ENCODE assay signal across 20 mouse cellular contexts in genomic region chr6:56260118-56260517, GRCm38 (mm10).
DNase-seq lines count a peak whose midpoint lies in the region; ATAC-seq and TF ChIP-seq lines count a peak whose summit lies in the region.
"Had no signal": no experiment of that assay in that cellular context is flagged by ENCODE, and none has a peak within 500 bp of the region (broad histone marks: within the 10 kb centered on the region; RNA-seq: fewer than 3 reads in every experiment).

No protein-coding gene starts in this region.

- no peak for TF ChIP-seq EP300 in MEL (IDR thresholded peaks at IDR 0.05; ENCODE audit: low read depth in 1 of 2, low read length in 2 of 2)

- H3K79me2 ChIP-seq in MEL (ENCODE audit: control insufficient read depth, insufficient read depth, low read length, poor library complexity), result no peaks in the 10 kb centered on the region

- no peak for TF ChIP-seq RAD21 in MEL (IDR thresholded peaks at IDR 0.05; ENCODE audit: low read depth, low read length)

- no peak for TF ChIP-seq CTCF in MEL (IDR thresholded peaks at IDR 0.05 in 2 of 3, conservative IDR thresholded peaks at IDR 0.05 in 1 of 3; ENCODE audit: control insufficient read depth in 1 of 3, insufficient read depth in 1 of 3, low read depth in 2 of 3, low read length in 3 of 3, poor library complexity in 1 of 3, severe bottlenecking in 1 of 3)
- no peak for TF ChIP-seq CTCF in gastrocnemius, adult 2 months (IDR thresholded peaks at IDR 0.05)

- H3K4me3 ChIP-seq in MEL (ENCODE audit: control insufficient read depth in 1 of 2, insufficient read depth in 1 of 2, low read depth in 2 of 2, low read length in 2 of 2), result no peak overlapping the region
- no peak overlapping the region for H3K4me3 ChIP-seq in liver, embryonic 15.5 days (replicated peaks)
- no peak overlapping the region for H3K4me3 ChIP-seq in gastrocnemius, adult 2 months
- no peak overlapping the region for H3K4me3 ChIP-seq in hindbrain, embryonic 11.5 days (ENCODE audit: low read depth, low read length)
- H3K4me3 ChIP-seq in forebrain, embryonic 10.5 days, result no peak overlapping the region
- H3K4me3 ChIP-seq: embryonic facial prominence, embryonic 15.5 days; forebrain, embryonic 12.5 days; heart, embryonic 10.5 days had no signal

- H3K27me3 ChIP-seq in MEL (ENCODE audit: control insufficient read depth in 1 of 2, insufficient read depth in 2 of 2, low read length in 2 of 2), result no peaks in the 10 kb centered on the region
- no peaks in the 10 kb centered on the region for H3K27me3 ChIP-seq in liver, embryonic 15.5 days
- no peaks in the 10 kb centered on the region for H3K27me3 ChIP-seq in hindbrain, embryonic 11.5 days (ENCODE audit: control insufficient read depth, insufficient read depth, low read length)
- H3K27me3 ChIP-seq in forebrain, embryonic 10.5 days (ENCODE audit: poor library complexity, severe bottlenecking), result no peaks in the 10 kb centered on the region
- H3K27me3 ChIP-seq: embryonic facial prominence, embryonic 15.5 days; forebrain, embryonic 12.5 days had no signal

- 20% methylated on average over 3 of the region's 3 CpGs for WGBS in liver, embryonic 15.5 days (ENCODE audit: insufficient replicate concordance)
- WGBS in hindbrain, embryonic 11.5 days, result 83% methylated on average over 3 of the region's 3 CpGs
- 84% methylated on average over 3 of the region's 3 CpGs for WGBS in forebrain, embryonic 10.5 days

- H3K4me2 ChIP-seq in liver, embryonic 15.5 days, result peak overlapping the region; percentile 27; the same call in 1 of the 2 replicates
- H3K4me2 ChIP-seq in hindbrain, embryonic 11.5 days (replicated peaks; ENCODE audit: low read depth, low read length), result no peak overlapping the region
- H3K4me2 ChIP-seq: embryonic facial prominence, embryonic 15.5 days; forebrain, embryonic 12.5 days; hindbrain, embryonic 14.5 days had no signal

- intact Hi-C loops in gastrocnemius, adult 2 months (cut with DNase I), result no loop called here

- H3K9me3 ChIP-seq in MEL (replicated peaks; ENCODE audit: insufficient read depth, low read length), result no peaks in the 10 kb centered on the region
- H3K9me3 ChIP-seq in liver, embryonic 15.5 days (replicated peaks), result no peaks in the 10 kb centered on the region
- H3K9me3 ChIP-seq in hindbrain, embryonic 11.5 days (ENCODE audit: control insufficient read depth, low read length), result no peaks in the 10 kb centered on the region
- no peaks in the 10 kb centered on the region for H3K9me3 ChIP-seq in forebrain, embryonic 10.5 days
- H3K9me3 ChIP-seq: embryonic facial prominence, embryonic 15.5 days; forebrain, embryonic 12.5 days; heart, embryonic 10.5 days had no signal

- ATAC-seq in erythroblast, adult 5-6 weeks (replicated peaks; ENCODE audit: low FRiP score, poor library complexity, severe bottlenecking), result peak; percentile 52; the same call in 1 of the 2 replicates
- peak; percentile 63 for ATAC-seq in liver, embryonic 15.5 days (ENCODE audit: insufficient read depth)
- ATAC-seq in megakaryocyte-erythroid progenitor cell, adult 5-6 weeks (replicated peaks; ENCODE audit: low FRiP score, low TSS enrichment, poor library complexity, severe bottlenecking), result peak; percentile 85
- ATAC-seq in hindbrain, embryonic 11.5 days (ENCODE audit: low FRiP score), result no peak
- ATAC-seq: activated CD4-positive, CD25-positive, alpha-beta regulatory T cell, adult 4 months; forebrain, embryonic 16.5 days; Patski had no signal

- TF ChIP-seq POLR2A in MEL (IDR thresholded peaks at IDR 0.05; ENCODE audit: control insufficient read depth in 1 of 2, insufficient read depth in 1 of 2, low read depth in 1 of 2, low read length in 2 of 2, poor library complexity in 1 of 2), result no peak

- no peak overlapping the region for H3K9ac ChIP-seq in MEL (ENCODE audit: control insufficient read depth, low read depth, low read length, poor library complexity, severe bottlenecking)
- no peak overlapping the region for H3K9ac ChIP-seq in liver, embryonic 15.5 days
- H3K9ac ChIP-seq in hindbrain, embryonic 11.5 days (ENCODE audit: low read depth, low read length), result no peak overlapping the region
- H3K9ac ChIP-seq: embryonic facial prominence, embryonic 15.5 days; forebrain, embryonic 12.5 days; hindbrain, embryonic 14.5 days had no signal

- no peak for DNase-seq in MEL (ENCODE audit: low read depth, low spot score)
- no peak for DNase-seq in gastrocnemius, adult 2 months
- DNase-seq in hindbrain, embryonic 11.5 days (ENCODE audit: low spot score), result no peak
- no peak for DNase-seq in forebrain, embryonic 10.5 days (ENCODE audit: extremely low spot score, low spot score)
- DNase-seq: adrenal gland, postnatal 14 days; cerebellum, adult 2 months; embryo, embryonic 11 days; gastrocnemius, postnatal 36 days; heart, adult 11 months; heart, postnatal 14 days had no signal

- H3K36me3 ChIP-seq in MEL (ENCODE audit: control insufficient read depth in 1 of 2, insufficient read depth in 2 of 2, low read length in 2 of 2), result no peaks in the 10 kb centered on the region
- H3K36me3 ChIP-seq in liver, embryonic 15.5 days (replicated peaks), result no peaks in the 10 kb centered on the region
- H3K36me3 ChIP-seq in hindbrain, embryonic 11.5 days (ENCODE audit: control insufficient read depth, insufficient read depth, low read length), result no peaks in the 10 kb centered on the region
- H3K36me3 ChIP-seq in forebrain, embryonic 10.5 days (replicated peaks), result no peaks in the 10 kb centered on the region
- H3K36me3 ChIP-seq: embryonic facial prominence, embryonic 15.5 days; forebrain, embryonic 12.5 days; heart, embryonic 10.5 days had no signal

- no peak overlapping the region for H3K27ac ChIP-seq in MEL (ENCODE audit: control insufficient read depth, low read depth, low read length)
- H3K27ac ChIP-seq in liver, embryonic 15.5 days (replicated peaks), result 0 out of 2 replicates have a peak overlapping the region, but pooled peaks have one; percentile 29
- no peak overlapping the region for H3K27ac ChIP-seq in gastrocnemius, adult 2 months
- H3K27ac ChIP-seq in hindbrain, embryonic 11.5 days (ENCODE audit: low read depth, low read length), result no peak overlapping the region
- H3K27ac ChIP-seq in forebrain, embryonic 10.5 days, result no peak overlapping the region
- H3K27ac ChIP-seq: embryonic facial prominence, embryonic 15.5 days; forebrain, embryonic 12.5 days; heart, embryonic 10.5 days; hindbrain, embryonic 14.5 days had no signal

- no peaks in the 10 kb centered on the region for H3K4me1 ChIP-seq in MEL (ENCODE audit: control insufficient read depth in 1 of 2, insufficient read depth in 2 of 2, low read length in 2 of 2)
- peaks cover 20% of the 10 kb centered on the region for H3K4me1 ChIP-seq in liver, embryonic 15.5 days (replicated peaks)
- H3K4me1 ChIP-seq in hindbrain, embryonic 11.5 days (replicated peaks; ENCODE audit: control insufficient read depth, insufficient read depth, low read length), result no peaks in the 10 kb centered on the region
- no peaks in the 10 kb centered on the region for H3K4me1 ChIP-seq in forebrain, embryonic 10.5 days
- H3K4me1 ChIP-seq: embryonic facial prominence, embryonic 15.5 days; forebrain, embryonic 12.5 days; heart, embryonic 10.5 days had no signal

TF ChIP-seq in MEL, 35 proteins besides CTCF, POLR2A, EP300 and RAD21:
- no peak for TF ChIP-seq GABPA (IDR thresholded peaks at IDR 0.05; ENCODE audit: low read depth, low read length)
- peak; percentile 21; the same call in 1 of the 2 replicates for TF ChIP-seq TCF12 (IDR thresholded peaks at IDR 0.05; ENCODE audit: low read depth, low read length)
TF ChIP-seq in MEL: peak in this region for 1.
